ENCODE assay signal across 9 mouse cellular contexts in genomic region chr2:102899238-102899637, GRCm38 (mm10). TPM values are rescaled to one million over a fixed set of nuclear protein-coding genes. Genes with fewer than 3 reads are reported as not detected.
DNase-seq lines count a peak whose midpoint lies in the region; ATAC-seq and TF ChIP-seq lines count a peak whose summit lies in the region.
"Had no signal": no experiment of that assay in that cellular context is flagged by ENCODE, and none has a peak within 500 bp of the region (broad histone marks: within the 10 kb centered on the region; RNA-seq: fewer than 3 reads in every experiment).

No protein-coding gene starts in this region.

- no peaks in the 10 kb centered on the region for H3K36me3 ChIP-seq in embryonic facial prominence, embryonic 15.5 days
- H3K36me3 ChIP-seq in liver, embryonic 11.5 days (ENCODE audit: control insufficient read depth, insufficient read depth, low read length) = no peaks in the 10 kb centered on the region

- intact Hi-C loops in gastrocnemius, adult 2 months (cut with DNase I) = no loop called here

- 63% methylated on average over 3 of the region's 3 CpGs for WGBS in embryonic facial prominence, embryonic 15.5 days
- 34% methylated on average over 3 of the region's 3 CpGs for WGBS in liver, embryonic 11.5 days

- no peak for DNase-seq in gastrocnemius, adult 2 months
- no peak for DNase-seq in gastrocnemius, postnatal 25 days
- no peak for DNase-seq in liver, embryonic 11.5 days (ENCODE audit: low spot score)
- DNase-seq in monocyte, adult 2 months (ENCODE audit: low read depth in 1 of 2, low spot score in 2 of 2) = peak; percentile 42 to 65
- no peak for DNase-seq in layer of hippocampus, adult 9-10 months (ENCODE audit: low spot score)
- no peak for DNase-seq in urinary bladder, postnatal 25 days (ENCODE audit: low spot score)
- DNase-seq in kidney, postnatal 25 days = no peak
- DNase-seq: thymus, postnatal 36 days had no signal

- peak overlapping the region; percentile 74 for H3K4me2 ChIP-seq in embryonic facial prominence, embryonic 15.5 days (replicated peaks)
- peak overlapping the region; percentile 83 for H3K4me2 ChIP-seq in liver, embryonic 11.5 days

- peak overlapping the region; percentile 87 for H3K27ac ChIP-seq in gastrocnemius, adult 2 months
- H3K27ac ChIP-seq in embryonic facial prominence, embryonic 15.5 days (replicated peaks) = peak overlapping the region; percentile 7; the same call in 1 of the 2 replicates
- no peak overlapping the region; the same call in 1 of the 2 replicates for H3K27ac ChIP-seq in liver, embryonic 11.5 days (ENCODE audit: low read depth, low read length)

- ATAC-seq in embryonic facial prominence, embryonic 15.5 days (ENCODE audit: insufficient number of reproducible peaks, low FRiP score, low TSS enrichment, low read depth) = no peak
- no peak for ATAC-seq in liver, embryonic 11.5 days (replicated peaks; ENCODE audit: low FRiP score)

- no peaks in the 10 kb centered on the region for H3K9me3 ChIP-seq in embryonic facial prominence, embryonic 15.5 days (replicated peaks)
- H3K9me3 ChIP-seq in liver, embryonic 11.5 days (ENCODE audit: control insufficient read depth, low read length) = no peaks in the 10 kb centered on the region

- H3K4me1 ChIP-seq in embryonic facial prominence, embryonic 15.5 days = peaks cover 36% of the 10 kb centered on the region
- H3K4me1 ChIP-seq in liver, embryonic 11.5 days (replicated peaks; ENCODE audit: control insufficient read depth, insufficient read depth, low read length) = peaks cover 12% of the 10 kb centered on the region

- no peaks in the 10 kb centered on the region for H3K27me3 ChIP-seq in embryonic facial prominence, embryonic 15.5 days
- H3K27me3 ChIP-seq in liver, embryonic 11.5 days (replicated peaks; ENCODE audit: control insufficient read depth, insufficient read depth, low read length) = no peaks in the 10 kb centered on the region

- peak overlapping the region; percentile 83 for H3K4me3 ChIP-seq in gastrocnemius, adult 2 months
- H3K4me3 ChIP-seq in embryonic facial prominence, embryonic 15.5 days (replicated peaks) = peak overlapping the region; percentile 61
- peak overlapping the region; percentile 65 for H3K4me3 ChIP-seq in liver, embryonic 11.5 days (ENCODE audit: low read depth, low read length)

- no peak overlapping the region for H3K9ac ChIP-seq in embryonic facial prominence, embryonic 15.5 days
- peak overlapping the region; percentile 69 for H3K9ac ChIP-seq in liver, embryonic 11.5 days (ENCODE audit: low read depth, low read length)

- no peak for TF ChIP-seq CTCF in gastrocnemius, adult 2 months (IDR thresholded peaks at IDR 0.05)

RNA-seq across cellular contexts. Expression of gene Cd44, which starts 2.2 kb away (rescaled TPM):
- 1 to 10 TPM; 4.1 to 6.1 TPM for total RNA-seq in gastrocnemius, adult 2 months (2021)
- 1 to 10 TPM; 6.1 to 6.5 TPM for total RNA-seq in gastrocnemius, postnatal 25 days (2021)
- polyA plus RNA-seq in embryonic facial prominence, embryonic 15.5 days (2015; fragmentation: Nextera tagmentation; extraction: Ambion mirVana) = 56.9 and 58.9 TPM in 2 replicates
- polyA plus RNA-seq in liver, embryonic 11.5 days (2014; fragmentation: Nextera tagmentation; extraction: Ambion mirVana) = 25.9 and 28.1 TPM in 2 replicates

Comparison
In these comparisons a context has a peak if more than half of its experiments do, and no peak if none do; other contexts are left out.
1. DNase-seq: peak in monocyte, adult 2 months (2 of 2); none in gastrocnemius, adult 2 months (single experiment), gastrocnemius, postnatal 25 days (single experiment), liver, embryonic 11.5 days (single experiment), layer of hippocampus, adult 9-10 months (single experiment), urinary bladder, postnatal 25 days (single experiment) and kidney, postnatal 25 days (0 of 2).
2. Peak in every context shown above with its lines, with median percentiles within 50 percentile points of each other: H3K4me3 ChIP-seq.